Mouse (Mus musculus): ENCODE data around the gene Pea15a.

Pea15a gene

DNA sequence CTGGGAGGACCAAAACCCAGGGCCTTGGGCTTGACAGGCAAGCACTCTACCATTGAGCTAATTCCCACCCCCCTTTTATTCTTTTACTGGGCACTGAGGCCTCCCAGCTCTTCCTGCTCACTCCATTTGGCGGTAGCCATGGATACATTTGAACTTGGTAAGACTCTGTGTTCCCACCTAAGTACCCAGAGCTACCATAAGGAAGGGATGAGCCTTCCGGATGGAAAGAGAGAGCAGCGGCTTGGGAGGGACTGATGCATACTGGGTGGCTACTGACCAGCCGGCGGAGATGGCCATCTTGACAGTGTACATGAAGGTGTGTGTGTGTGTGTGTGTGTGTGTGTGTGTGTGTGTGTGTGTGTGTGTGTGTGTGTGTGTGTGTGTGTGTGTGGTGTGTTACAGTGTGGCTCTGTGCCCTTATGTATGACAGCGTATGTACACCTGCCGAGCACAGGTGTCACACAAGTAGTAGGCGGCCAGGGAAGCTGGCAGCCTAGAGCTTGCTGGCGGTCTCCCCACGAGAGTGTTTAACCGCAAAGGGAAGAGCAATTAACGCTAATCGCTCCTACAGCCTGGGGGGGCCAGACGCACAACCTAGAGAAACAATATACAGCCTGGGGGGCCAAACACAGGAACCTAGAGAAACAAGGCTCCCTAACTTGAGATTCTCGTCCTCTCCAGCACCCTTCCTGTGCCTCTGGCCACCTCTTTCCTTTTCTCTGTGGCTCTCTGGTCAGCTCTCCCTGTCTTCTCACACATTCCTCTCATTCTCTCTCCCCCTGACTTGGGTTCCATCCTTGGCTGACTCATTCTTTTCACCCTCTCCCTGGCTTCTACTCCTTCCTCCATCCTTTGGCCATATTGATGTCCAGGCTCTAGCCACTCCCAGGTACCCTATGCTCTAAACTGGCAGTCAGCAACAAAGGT, 1.5 kb downstream of the Pea15a start:
- DNase-seq (ENCODE audit: low spot score in 2 of 2): no peak

DNA sequence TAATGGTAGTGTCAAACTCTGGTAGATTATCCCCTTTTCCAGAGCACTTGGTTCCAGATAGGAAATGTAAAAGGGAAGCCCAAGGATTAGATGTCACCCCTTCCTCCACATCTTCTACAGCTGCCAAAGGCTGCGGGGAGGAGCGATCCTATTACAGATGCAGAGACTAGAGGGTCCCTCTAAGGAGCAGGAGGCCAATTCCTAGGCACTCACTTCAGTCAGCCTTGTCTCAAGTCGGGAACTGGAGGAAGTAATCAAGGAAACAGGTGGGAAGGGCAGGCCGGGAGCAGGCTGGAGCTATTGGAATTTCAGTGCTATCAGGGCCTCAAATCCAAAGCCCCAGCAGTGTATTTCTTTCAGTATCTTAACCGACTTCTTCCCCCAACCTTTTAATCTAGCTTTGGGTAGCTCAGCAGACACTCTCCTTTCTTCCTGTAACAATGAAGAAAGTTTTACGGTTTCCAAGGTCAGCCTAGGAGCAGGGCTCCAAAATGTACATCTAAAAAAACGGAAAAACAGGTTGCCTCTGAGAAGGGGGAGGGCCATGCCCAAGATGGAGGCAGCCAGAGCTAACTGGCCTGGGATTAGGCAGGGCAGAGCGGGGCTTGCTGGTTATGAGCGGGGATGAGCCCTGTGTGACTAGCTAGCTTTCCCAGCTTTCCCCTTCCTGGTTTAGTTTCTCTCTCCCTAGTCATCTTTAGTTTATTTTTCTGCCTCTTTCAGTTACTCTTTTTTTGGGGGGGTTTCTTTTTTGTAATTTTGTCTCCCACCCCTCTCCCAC, 2.4 kb downstream of the Pea15a start:
- no peak for DNase-seq (ENCODE audit: low spot score in 2 of 2)

DNA sequence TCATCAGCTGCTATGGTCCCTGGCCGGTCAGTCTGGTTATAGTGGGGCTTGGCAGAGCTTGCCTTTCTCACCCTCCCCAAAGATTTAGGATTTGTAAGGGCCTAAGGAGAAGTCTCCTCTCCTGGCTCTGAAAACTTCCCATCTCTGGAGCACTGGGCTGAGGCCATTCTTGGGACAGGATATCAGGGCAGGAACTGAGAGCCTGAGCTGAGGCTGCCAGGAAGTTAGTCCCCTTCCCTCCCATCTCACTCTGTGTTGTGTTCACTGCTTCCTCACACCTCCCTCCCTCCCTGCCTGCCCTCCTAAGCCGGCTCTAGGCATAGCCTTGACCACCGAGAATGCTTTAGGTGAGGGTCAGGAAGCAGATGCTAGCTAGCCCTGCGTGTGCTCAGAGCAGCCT, 3.0 kb downstream of the Pea15a start:
- DNase-seq (ENCODE audit: low spot score in 2 of 2): no peak

DNA sequence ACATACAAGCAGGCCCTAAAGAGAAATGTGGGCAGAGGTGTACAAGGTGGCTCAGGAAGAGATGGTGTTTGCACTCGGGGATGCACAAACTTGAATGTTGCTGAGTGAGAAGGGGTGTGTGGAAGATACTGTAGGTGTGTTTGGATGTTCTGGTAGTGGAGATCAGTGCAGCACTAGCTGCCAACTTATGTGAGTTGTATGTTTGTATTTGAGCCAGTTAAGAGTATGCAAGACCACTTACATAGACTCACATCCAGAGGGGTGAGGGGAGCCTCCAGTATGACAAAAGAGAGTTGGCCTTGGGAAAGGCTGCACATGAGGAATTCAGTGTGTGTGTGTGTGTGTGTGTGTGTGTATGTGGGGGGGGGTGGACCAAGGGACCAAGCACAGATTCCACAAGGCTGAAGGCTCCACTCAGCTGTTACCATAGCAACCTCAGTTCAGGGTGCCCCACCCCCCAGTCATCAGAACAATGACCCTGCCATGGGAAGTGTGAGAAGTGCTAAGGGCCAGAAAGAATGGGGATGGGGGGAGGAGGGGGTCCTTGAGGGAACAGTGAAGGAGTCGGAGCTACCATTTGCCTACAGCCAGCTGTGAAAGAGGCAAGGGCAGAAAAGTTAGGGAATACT, 3.6 kb downstream of the Pea15a start:
- no peak for DNase-seq (ENCODE audit: low spot score in 2 of 2)

DNA sequence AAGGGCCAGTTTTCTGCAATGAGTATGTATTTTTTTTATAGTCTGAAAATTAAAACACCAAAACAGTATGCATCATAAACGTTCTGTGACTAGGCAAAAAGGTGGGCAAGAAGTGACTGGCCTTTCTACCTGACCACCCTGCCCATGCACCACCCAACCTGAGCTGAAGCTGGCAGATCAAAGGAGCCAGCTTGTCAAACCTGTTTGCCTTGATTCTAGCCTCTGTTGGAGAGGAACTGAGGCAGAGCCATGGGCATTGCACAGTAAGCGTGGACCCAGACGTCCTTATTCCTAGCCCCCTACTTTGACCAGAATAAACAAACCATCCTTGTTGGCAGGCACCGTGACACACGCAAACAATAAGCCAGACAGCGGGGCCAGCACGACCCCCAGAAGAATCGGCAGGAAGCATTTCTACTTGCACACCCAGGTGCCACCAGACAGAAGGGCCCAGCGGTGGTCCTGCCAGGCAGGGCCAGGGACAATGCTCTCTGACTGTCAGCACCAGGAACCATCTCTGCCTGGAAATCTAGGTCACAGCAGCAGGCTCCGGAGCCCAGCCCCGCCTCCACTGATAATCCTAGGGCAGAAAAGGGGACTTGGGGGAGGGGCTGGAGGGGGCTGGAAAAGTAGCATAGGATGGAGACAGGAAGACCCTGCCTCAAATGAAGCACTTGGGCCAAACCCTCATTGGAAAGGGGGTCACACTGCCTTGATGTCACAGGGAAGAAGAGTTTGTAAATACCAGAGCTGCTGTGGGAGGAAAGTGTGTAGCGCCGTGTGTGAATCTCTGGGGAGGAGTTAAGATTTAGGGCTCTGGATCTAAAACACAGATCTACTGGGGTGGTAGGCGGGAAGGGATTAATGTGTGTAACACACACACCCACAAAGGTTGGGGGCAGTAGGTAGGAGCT, 4.4 kb downstream of the Pea15a start:
- DNase-seq (ENCODE audit: low spot score in 2 of 2): no peak

- no peak for DNase-seq (ENCODE audit: low spot score in 2 of 2)
These were observed 5.6 kb downstream of the Pea15a start for GRCm38 (mm10) chr1:172200871-172201447.

DNA sequence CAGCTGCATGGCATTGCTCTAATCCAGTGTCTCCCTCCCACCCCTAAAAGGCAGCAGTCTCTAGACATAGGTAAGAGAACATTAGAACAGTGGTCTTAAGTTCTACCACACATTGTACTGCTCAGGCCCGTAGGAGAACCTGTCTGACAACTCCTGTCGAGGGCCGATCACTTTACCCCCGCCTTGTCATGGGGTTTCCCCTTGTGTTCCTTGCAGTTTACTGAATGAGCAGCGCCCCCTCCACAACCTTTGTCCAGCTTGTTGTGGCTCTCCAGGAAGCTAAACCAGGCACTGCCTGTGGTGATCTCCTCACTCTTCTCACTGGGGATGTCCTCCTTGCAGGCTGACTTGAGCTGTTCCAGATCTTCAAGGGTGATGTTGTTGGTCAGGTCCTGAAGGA, 6.4 kb downstream of the Pea15a start:
- DNase-seq (ENCODE audit: low spot score in 2 of 2): no peak

DNA sequence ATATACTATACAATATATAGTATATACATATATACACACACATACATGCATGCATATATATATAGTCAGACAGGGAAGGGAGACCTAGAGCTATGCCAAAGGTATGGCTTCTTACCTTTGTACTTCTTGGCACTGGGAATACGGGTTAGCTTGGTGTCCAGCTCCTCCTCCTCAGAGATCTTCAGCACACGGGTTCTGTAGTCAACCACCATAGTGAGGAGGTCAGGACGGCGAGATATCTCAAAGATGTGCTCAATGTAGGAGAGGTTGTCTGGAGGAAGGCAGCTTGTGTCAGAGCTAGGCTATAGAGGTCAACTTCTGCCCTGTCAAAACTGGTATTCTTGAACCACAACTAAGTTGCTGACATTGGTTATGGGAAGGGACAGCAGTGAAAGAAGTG, 7.6 kb downstream of the Pea15a start:
- no peak for DNase-seq (ENCODE audit: low spot score in 2 of 2)

DNA sequence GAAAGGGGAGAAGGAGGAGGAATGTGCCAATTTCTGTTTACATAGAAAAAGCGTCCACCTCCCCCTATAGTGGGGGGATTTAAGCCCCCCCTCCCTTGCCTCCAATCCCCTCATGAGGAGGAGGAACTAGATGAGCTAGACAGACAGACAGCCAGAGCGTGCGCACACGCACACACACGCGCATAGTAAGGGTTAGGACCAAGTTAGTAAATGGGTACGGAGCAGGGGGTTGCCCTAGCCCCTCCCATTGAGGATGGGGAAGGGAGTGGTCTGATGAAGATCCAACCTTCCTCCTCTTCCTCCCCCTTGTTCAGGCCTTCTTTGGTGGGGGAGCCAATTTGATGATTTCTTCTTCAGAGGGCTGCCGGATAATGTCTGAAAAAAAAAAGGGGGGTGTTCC, 8.3 kb downstream of the Pea15a start:
- no peak for DNase-seq (ENCODE audit: low spot score in 2 of 2)

- no peak for DNase-seq (ENCODE audit: low spot score in 2 of 2)
These were observed 8.8 kb downstream of the Pea15a start for GRCm38 (mm10) chr1:172197851-172198250.

GRCm38 (mm10) chr1:172197146-172197545, 9.5 kb downstream of the Pea15a start:
- DNase-seq (ENCODE audit: low spot score in 2 of 2): no peak

GRCm38 (mm10) chr1:172194435-172194834, 12.2 kb downstream of the Pea15a start:
- no peak for DNase-seq (ENCODE audit: low spot score in 2 of 2)

- DNase-seq (ENCODE audit: low spot score in 2 of 2): no peak
These were observed 14.4 kb downstream of the Pea15a start for GRCm38 (mm10) chr1:172192217-172192616.

GRCm38 (mm10) chr1:172191578-172191977, 15.0 kb downstream of the Pea15a start:
- no peak for DNase-seq (ENCODE audit: low spot score in 2 of 2)

- DNase-seq (ENCODE audit: low spot score in 2 of 2): no peak
These were observed 17.7 kb downstream of the Pea15a start for GRCm38 (mm10) chr1:172188891-172189290.

- DNase-seq (ENCODE audit: low spot score in 2 of 2): no peak
These were observed 20.0 kb downstream of the Pea15a start for GRCm38 (mm10) chr1:172186401-172187289.

DNA sequence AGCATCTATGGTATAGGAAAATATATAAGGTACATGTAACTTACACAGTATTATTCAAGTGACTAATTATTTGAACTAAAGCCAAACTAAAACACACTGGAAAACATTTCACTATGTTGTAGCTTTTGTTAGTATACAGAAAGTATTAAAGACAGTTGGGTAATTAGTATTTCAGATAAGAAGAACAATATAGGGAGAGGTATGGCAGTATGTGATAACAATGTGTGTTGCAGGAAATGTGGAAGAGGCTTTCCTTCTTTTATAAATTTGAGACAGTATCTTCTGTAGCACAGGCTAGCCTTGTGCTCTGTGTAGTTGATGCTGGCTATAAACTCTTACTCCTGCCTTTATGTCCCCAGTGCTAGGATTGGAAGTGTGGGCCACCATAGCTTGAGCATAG, 22.7 kb downstream of the Pea15a start:
- DNase-seq (ENCODE audit: low spot score in 2 of 2): no peak

GRCm38 (mm10) chr1:172183056-172183455, 23.5 kb downstream of the Pea15a start:
- no peak for DNase-seq (ENCODE audit: low spot score in 2 of 2)

DNA sequence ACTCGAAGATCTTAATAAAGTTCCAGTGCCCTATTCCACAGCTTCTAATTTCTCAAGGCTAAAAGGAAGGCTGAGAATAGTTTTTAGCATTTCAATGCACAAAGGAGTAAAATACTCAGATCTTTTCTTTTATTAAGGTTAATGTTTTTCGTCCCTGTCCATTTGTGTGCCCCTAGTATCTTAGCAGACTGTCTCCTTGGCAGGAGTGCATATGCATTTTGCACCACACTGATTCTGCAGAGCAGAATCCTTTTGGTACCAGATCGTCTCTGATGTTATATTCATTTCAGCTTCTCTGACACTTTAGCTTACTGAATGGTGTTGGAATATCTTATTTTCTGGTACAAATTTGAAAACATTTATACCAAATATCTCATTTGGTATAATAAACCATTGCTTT, 24.8 kb downstream of the Pea15a start:
- DNase-seq (ENCODE audit: low spot score in 2 of 2): no peak

DNA sequence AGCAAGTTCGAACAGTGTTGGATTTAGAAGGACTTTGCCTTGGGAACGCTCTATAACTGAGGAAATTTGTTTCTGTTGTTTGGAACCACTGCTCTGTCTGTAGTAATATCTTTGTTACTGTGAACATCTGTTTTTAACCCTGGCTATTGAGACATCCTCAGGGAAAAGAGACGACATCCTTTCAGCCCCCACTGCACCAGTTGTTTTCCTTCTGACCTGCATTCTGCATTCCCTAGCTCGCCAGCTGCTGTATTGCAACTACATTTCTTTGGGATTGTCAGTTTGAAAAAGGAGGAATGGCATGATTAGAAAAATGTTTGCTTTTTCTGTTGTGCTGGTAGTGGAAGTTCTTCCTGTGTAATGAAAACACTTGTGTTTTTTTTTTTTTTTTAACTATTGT, 25.7 kb downstream of the Pea15a start:
- no peak for DNase-seq (ENCODE audit: low spot score in 2 of 2)

Data from spleen, postnatal 36 days (tissue).